Mouse (Mus musculus): ENCODE data around the gene Lrrk2.

GRCm38 (mm10) chr15:91671987-91672386 is 988 bp upstream of the Lrrk2 start:
- no peak for TF ChIP-seq CTCF (IDR thresholded peaks at IDR 0.05; ENCODE audit: extremely low read depth, insufficient read depth, low read length)
- TF ChIP-seq POLR2A (IDR thresholded peaks at IDR 0.05; ENCODE audit: extremely low read depth, insufficient read depth, low read length) = no peak

Measured in cortical plate, adult 2 months (tissue).